Mouse (Mus musculus) adrenal gland, adult (tissue): ENCODE data around the gene Zkscan4.

Experiments used
- DNase-seq, 2 experiments: peaks; one replicate each; pipeline ENCODE4 v3.0.0; 2022 to 2023; ENCODE audit warnings: low spot score in 1 of 2; ENCODE audit not compliant: inconsistent age in 2 of 2

Zkscan4 gene

DNA sequence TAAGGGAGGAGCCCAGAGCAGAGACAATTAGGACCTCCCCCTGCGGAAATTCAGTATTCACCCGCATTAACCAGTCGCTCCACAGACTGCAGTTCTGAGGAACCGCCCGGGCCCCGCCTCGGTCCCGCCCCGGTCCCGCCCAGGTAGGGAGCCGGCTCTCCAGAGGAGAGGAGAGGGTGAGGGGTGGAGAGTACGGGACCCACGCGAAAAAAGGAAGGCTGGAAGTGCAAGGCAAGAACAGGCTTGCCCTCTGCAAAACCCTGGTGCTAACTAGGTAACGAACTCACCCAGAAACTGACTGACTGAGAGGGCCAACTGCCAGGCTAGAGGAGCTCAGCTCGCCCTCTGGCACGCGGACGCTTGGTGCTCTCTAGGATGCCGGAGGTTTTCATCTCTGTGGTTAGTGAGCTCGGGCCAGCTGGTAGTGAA is 27.5 kb downstream of the Zkscan4 start:
- DNase-seq: peak; percentile 84 to 97

DNA sequence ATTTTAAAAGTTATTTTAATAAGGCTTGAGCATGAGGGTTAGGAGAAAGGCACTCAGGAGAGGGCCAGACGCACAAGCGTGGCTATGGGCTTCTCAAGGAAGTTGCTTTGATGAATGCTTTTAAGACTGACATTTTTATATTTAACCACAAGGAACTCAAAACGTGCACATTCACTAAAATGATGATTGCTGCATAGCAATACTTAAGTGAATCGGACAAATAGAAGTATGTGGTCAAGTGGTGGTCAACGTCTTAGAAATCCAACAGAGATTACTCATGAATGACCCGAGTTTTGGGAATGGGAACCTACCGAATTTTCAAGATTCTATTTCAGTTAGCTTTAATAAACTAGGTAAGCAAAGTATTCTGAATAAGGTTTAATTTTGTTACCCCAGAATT is 51.4 kb downstream of the Zkscan4 start:
- peak in 1 of 2 experiments; percentile 25 for DNase-seq

DNA sequence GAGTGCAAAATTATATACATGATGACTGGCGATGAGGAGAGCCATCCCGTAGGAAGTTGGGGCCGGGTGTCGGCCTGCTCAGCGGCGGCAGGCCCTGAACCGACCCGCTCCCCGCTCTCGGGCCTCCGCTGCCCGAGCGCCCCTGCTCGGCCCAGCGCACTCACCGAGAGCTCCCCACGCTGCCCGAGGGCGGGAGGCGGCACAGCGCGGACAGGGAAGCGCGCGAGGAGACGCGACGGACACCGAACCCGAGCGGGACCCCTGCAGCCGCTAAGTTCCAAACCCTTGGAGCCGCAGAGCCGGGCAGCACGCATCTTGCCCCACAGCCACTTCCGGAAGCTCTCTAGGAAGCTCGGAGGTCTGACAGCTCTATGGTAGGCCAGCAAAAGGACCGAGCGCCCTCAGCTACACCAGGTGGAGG is 52.1 kb downstream of the Zkscan4 start, which contains the start of gene Zkscan8:
Zkscan8 (minus strand) TSS at position 340 of the 421 bp plus-strand sequence.
- peak; percentile 91 to 98 for DNase-seq
